Mouse (Mus musculus) cerebellum, adult 11-12 months (tissue): ENCODE measurements around the gene Gal3st4.

Experiments used
- DNase-seq: peaks from one replicate; pipeline ENCODE4 v3.0.0; 2022

Gene Gal3st4

GRCm38 (mm10) chr5:138272409-138272923 lies at the start of gene Gal3st4:
TSS of gene Gal3st4 (minus strand) at chr5:138272840.
- no peak for DNase-seq

GRCm38 (mm10) chr5:138312795-138313194 lies 40.2 kb upstream of the Gal3st4 start:
- no peak for DNase-seq

GRCm38 (mm10) chr5:138299613-138300012 lies 27.0 kb upstream of the Gal3st4 start:
- DNase-seq, result no peak

GRCm38 (mm10) chr5:138294158-138294557 lies 21.5 kb upstream of the Gal3st4 start:
- DNase-seq, result no peak

- no peak for DNase-seq
Observed at GRCm38 (mm10) chr5:138291638-138292037, 19.0 kb upstream of the Gal3st4 start.

GRCm38 (mm10) chr5:138287861-138288260 lies 15.2 kb upstream of the Gal3st4 start:
- DNase-seq, result no peak

GRCm38 (mm10) chr5:138283540-138283939 lies 10.9 kb upstream of the Gal3st4 start:
- no peak for DNase-seq

- no peak for DNase-seq
Observed at GRCm38 (mm10) chr5:138281798-138282197, 9.2 kb upstream of the Gal3st4 start.

GRCm38 (mm10) chr5:138280829-138281228 lies 8.2 kb upstream of the Gal3st4 start:
- no peak for DNase-seq

- DNase-seq, result no peak
Observed at GRCm38 (mm10) chr5:138280425-138280768, 7.8 kb upstream of the Gal3st4 start.

GRCm38 (mm10) chr5:138279585-138280424 lies 7.2 kb upstream of the Gal3st4 start, which contains the start of the genes Gm43720, Gpc2 and Stag3:
TSS of gene Gm43720 (minus strand) at chr5:138279958.
TSS of gene Gpc2 (minus strand) at chr5:138280005.
TSS of gene Stag3 (plus strand) at chr5:138280240.
- peak; percentile 52 for DNase-seq

- DNase-seq, result no peak
Observed at GRCm38 (mm10) chr5:138277994-138278393, 5.4 kb upstream of the Gal3st4 start.

- no peak for DNase-seq
Observed at GRCm38 (mm10) chr5:138275216-138276050, 2.8 kb upstream of the Gal3st4 start.

- DNase-seq, result no peak
Observed at GRCm38 (mm10) chr5:138274186-138274585, 1.5 kb upstream of the Gal3st4 start.

- DNase-seq, result no peak
Observed at GRCm38 (mm10) chr5:138271232-138271631, 1.4 kb downstream of the Gal3st4 start.

GRCm38 (mm10) chr5:138268980-138269379 lies 3.7 kb downstream of the Gal3st4 start:
- DNase-seq, result no peak

- DNase-seq, result no peak
Observed at GRCm38 (mm10) chr5:138267114-138267513, 5.5 kb downstream of the Gal3st4 start.

- no peak for DNase-seq
Observed at GRCm38 (mm10) chr5:138265712-138266111, 6.9 kb downstream of the Gal3st4 start.

- DNase-seq, result no peak
Observed at GRCm38 (mm10) chr5:138264207-138264578, 8.4 kb downstream of the Gal3st4 start.

GRCm38 (mm10) chr5:138263260-138264206 lies 9.1 kb downstream of the Gal3st4 start, which contains the start of gene BC037034:
TSS of gene BC037034 (minus strand) at chr5:138264033.
- peak; percentile 91 for DNase-seq

GRCm38 (mm10) chr5:138262582-138263240 lies 9.9 kb downstream of the Gal3st4 start:
- DNase-seq, result peak; percentile 26

- no peak for DNase-seq
Observed at GRCm38 (mm10) chr5:138262001-138262400, 10.6 kb downstream of the Gal3st4 start.
